Mouse (Mus musculus): Measurements from ENCODE around the gene Rrbp1. TPM values are rescaled to one million over a fixed set of nuclear protein-coding genes. Genes with fewer than 3 reads are reported as not detected.

The Rrbp1 gene
- total and polyA plus RNA-seq, 3 experiments: 39.7 to 85.3 (median 70.6) TPM

DNA sequence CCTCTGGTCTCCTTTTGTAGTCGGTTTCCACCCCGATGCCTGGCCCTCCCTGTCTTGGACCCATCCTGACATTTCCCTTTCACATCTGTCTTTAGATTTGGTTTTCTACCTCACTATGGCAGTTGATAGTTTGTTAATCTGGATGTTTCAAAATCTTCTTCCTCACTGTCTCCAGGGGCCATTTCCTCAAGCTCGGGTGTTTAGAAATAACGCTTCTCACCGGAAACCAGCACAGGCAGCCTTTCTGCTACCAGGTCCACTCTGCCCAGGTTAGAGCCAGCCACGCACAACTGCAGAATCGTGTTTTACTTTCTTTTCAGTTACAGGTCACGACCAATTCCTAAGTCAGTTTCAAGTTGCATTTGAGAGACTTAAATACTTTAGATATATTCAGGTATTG lies 76.6 kb downstream of the Rrbp1 start:
- H3K4me1 ChIP-seq (ENCODE audit: insufficient read depth, low read depth, low read length): no peaks in the 10 kb centered on the region
- TF ChIP-seq CTCF (IDR thresholded peaks at IDR 0.05; ENCODE audit: low read depth, low read length): no peak
- TF ChIP-seq GATA1 (IDR thresholded peaks at IDR 0.05; ENCODE audit: borderline replicate concordance, low read length): no peak
- no peak for TF ChIP-seq GATA2 (IDR thresholded peaks at IDR 0.05; ENCODE audit: borderline replicate concordance, low read depth, low read length)
- TF ChIP-seq TAL1 (conservative IDR thresholded peaks at IDR 0.05; ENCODE audit: low read depth, low read length): no peak
- TF ChIP-seq POLR2AphosphoS5 (IDR thresholded peaks at IDR 0.05; ENCODE audit: insufficient replicate concordance, low read depth, low read length): no peak
- peaks cover 9% of the 10 kb centered on the region for H3K36me3 ChIP-seq (replicated peaks)
- H3K27me3 ChIP-seq (ENCODE audit: insufficient read depth, low read length): no peaks in the 10 kb centered on the region
- H3K4me3 ChIP-seq (ENCODE audit: low read depth, low read length): no peak overlapping the region
- H3K9me3 ChIP-seq (replicated peaks): no peaks in the 10 kb centered on the region
- no peak for ATAC-seq (ENCODE audit: extremely low read depth, insufficient number of reproducible peaks, low FRiP score, poor library complexity, severe bottlenecking)
- no peak for DNase-seq (ENCODE audit: low spot score)

DNA sequence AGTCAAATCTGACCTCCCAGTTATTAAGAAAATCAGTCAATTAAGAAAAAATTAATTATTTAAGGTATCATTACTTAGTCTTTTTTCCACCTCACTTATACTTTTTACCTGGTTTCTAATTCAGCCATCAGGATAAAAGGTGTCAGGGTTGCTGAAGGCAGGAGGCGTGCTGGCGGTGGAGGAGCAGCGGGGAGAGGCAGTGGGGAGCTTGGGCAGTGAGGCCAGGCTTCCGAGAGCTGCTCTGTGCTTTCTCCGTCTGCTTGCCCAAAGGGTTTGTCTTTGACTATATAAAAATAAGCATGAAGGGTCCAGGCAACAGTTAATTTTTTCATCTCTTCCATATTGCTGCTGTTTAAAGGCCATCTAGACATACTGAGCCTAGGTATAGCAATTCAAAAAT lies 77.5 kb downstream of the Rrbp1 start:
- Histone ChIP-seq H3K9me3 (replicated peaks) (no peaks in the 10 kb centered on the region), H3K36me3 (replicated peaks) (peaks cover 2% of the 10 kb centered on the region), H3K4me1 (ENCODE audit: insufficient read depth, low read depth, low read length) (no peaks in the 10 kb centered on the region), H3K27me3 (ENCODE audit: insufficient read depth, low read length) (no peaks in the 10 kb centered on the region), H3K4me3 (ENCODE audit: low read depth, low read length) (no peak overlapping the region)
- ATAC-seq (ENCODE audit: extremely low read depth, insufficient number of reproducible peaks, low FRiP score, poor library complexity, severe bottlenecking): no peak
- TF ChIP-seq GATA1 (IDR thresholded peaks at IDR 0.05; ENCODE audit: borderline replicate concordance, low read length) (no peak), TAL1 (conservative IDR thresholded peaks at IDR 0.05; ENCODE audit: low read depth, low read length) (no peak), CTCF (IDR thresholded peaks at IDR 0.05; ENCODE audit: low read depth, low read length) (no peak), GATA2 (IDR thresholded peaks at IDR 0.05; ENCODE audit: borderline replicate concordance, low read depth, low read length) (no peak), POLR2AphosphoS5 (IDR thresholded peaks at IDR 0.05; ENCODE audit: insufficient replicate concordance, low read depth, low read length) (no peak)
- no peak for DNase-seq (ENCODE audit: low spot score)

DNA sequence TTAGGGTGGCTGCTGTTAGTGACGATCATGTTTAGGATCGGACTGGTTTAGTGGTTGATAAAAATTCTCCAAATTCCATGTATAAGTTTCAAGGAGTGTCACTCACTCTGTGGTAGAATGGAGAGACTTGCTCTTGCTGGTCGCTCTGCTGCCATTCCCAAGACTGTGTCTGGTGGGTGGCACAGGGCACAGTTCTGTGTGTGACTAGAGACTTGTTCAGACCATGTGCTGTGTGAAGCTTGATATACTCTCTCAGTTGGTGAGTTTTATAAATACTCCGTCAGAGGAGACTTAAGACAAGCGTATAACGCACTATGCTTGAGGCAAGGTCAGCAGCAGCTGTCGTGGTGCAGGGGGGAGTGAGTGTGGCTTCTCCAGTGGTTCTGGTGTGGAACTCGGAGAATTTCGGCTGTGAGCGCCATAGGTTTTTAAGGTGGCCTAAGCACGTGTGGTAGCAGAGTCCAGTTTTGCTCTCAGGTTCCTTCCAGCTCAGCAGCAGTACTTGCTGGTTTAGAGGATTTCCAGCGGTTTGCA lies 78.7 kb downstream of the Rrbp1 start:
- no peaks in the 10 kb centered on the region for H3K9me3 ChIP-seq (replicated peaks)
- no peaks in the 10 kb centered on the region for H3K36me3 ChIP-seq (replicated peaks)
- H3K4me1 ChIP-seq (ENCODE audit: insufficient read depth, low read depth, low read length): no peaks in the 10 kb centered on the region
- no peak for TF ChIP-seq TAL1 (conservative IDR thresholded peaks at IDR 0.05; ENCODE audit: low read depth, low read length)
- TF ChIP-seq CTCF (IDR thresholded peaks at IDR 0.05; ENCODE audit: low read depth, low read length): no peak
- TF ChIP-seq GATA1 (IDR thresholded peaks at IDR 0.05; ENCODE audit: borderline replicate concordance, low read length): no peak
- TF ChIP-seq GATA2 (IDR thresholded peaks at IDR 0.05; ENCODE audit: borderline replicate concordance, low read depth, low read length): no peak
- TF ChIP-seq POLR2AphosphoS5 (IDR thresholded peaks at IDR 0.05; ENCODE audit: insufficient replicate concordance, low read depth, low read length): no peak
- no peak for ATAC-seq (ENCODE audit: extremely low read depth, insufficient number of reproducible peaks, low FRiP score, poor library complexity, severe bottlenecking)
- DNase-seq (ENCODE audit: low spot score): no peak
- no peaks in the 10 kb centered on the region for H3K27me3 ChIP-seq (ENCODE audit: insufficient read depth, low read length)
- H3K4me3 ChIP-seq (ENCODE audit: low read depth, low read length): no peak overlapping the region

DNA sequence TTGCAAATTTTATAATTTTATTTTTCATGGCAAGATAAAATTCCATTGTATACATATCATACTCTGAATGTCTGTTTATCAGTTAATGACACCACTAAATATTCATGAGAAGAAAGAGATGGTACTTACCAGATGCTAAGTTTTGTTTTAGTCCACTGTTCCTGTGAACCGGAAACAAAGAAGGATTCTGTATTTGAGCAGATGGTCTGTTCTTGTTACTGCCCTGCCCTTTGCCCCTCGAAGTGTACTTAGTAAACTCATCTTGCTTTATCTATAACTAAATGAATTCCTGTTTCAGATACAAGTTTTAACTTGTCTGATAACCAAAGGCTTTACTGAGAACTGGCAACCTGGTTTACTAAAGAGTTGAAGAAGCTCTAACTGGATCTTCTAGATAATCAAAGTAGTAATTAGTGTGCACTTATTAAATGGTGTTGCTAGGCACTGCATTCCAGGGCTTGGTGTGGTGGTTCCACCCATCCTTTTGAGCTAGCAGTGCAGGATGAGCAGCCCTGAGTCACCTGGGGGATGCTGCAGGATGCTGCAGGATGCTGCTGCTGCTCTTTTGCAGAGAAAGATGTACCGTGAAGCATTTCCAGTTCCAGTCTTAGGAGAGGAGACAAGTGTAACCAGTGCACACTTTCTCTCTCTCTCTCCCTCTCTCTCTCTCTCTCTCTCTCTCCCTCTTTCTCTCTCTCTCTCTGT lies 81.3 kb downstream of the Rrbp1 start:
- no peaks in the 10 kb centered on the region for H3K27me3 ChIP-seq (ENCODE audit: insufficient read depth, low read length)
- no peak overlapping the region for H3K4me3 ChIP-seq (ENCODE audit: low read depth, low read length)
- no peak for ATAC-seq (ENCODE audit: extremely low read depth, insufficient number of reproducible peaks, low FRiP score, poor library complexity, severe bottlenecking)
- no peaks in the 10 kb centered on the region for H3K4me1 ChIP-seq (ENCODE audit: insufficient read depth, low read depth, low read length)
- TF ChIP-seq CTCF (IDR thresholded peaks at IDR 0.05; ENCODE audit: low read depth, low read length) (no peak), POLR2AphosphoS5 (IDR thresholded peaks at IDR 0.05; ENCODE audit: insufficient replicate concordance, low read depth, low read length) (no peak)
- no peaks in the 10 kb centered on the region for H3K36me3 ChIP-seq (replicated peaks)
- DNase-seq (ENCODE audit: low spot score): no peak
- H3K9me3 ChIP-seq (replicated peaks): no peaks in the 10 kb centered on the region

DNA sequence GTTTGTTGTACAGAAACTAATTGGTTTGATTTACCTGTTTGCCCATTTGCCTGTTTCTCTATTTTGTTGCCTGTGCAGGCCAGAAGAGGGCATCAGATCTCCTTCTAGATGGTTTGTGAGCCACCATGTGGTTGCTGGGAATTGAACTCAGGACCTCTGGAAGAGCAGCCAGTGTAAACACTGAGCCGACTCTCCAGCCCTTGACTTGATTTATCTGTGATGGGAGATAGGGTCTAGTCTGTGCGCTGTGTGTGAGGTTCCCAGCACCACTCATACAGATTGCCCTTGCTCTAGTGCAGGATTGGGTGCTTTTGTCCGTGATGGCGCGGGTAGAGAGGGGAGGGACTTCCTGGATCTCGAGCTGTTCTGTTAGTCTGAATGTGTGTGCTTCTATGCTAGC lies 85.2 kb downstream of the Rrbp1 start:
- DNase-seq (ENCODE audit: low spot score): no peak
- ATAC-seq (ENCODE audit: extremely low read depth, insufficient number of reproducible peaks, low FRiP score, poor library complexity, severe bottlenecking): no peak
- Histone ChIP-seq H3K4me3 (ENCODE audit: low read depth, low read length) (no peak overlapping the region), H3K27me3 (ENCODE audit: insufficient read depth, low read length) (no peaks in the 10 kb centered on the region), H3K9me3 (replicated peaks) (no peaks in the 10 kb centered on the region), H3K36me3 (replicated peaks) (peaks cover 2% of the 10 kb centered on the region), H3K4me1 (ENCODE audit: insufficient read depth, low read depth, low read length) (no peaks in the 10 kb centered on the region)
- TF ChIP-seq GATA2 (IDR thresholded peaks at IDR 0.05; ENCODE audit: borderline replicate concordance, low read depth, low read length) (no peak), CTCF (IDR thresholded peaks at IDR 0.05; ENCODE audit: low read depth, low read length) (no peak), TAL1 (conservative IDR thresholded peaks at IDR 0.05; ENCODE audit: low read depth, low read length) (no peak), GATA1 (IDR thresholded peaks at IDR 0.05; ENCODE audit: borderline replicate concordance, low read length) (no peak), POLR2AphosphoS5 (IDR thresholded peaks at IDR 0.05; ENCODE audit: insufficient replicate concordance, low read depth, low read length) (no peak)

DNA sequence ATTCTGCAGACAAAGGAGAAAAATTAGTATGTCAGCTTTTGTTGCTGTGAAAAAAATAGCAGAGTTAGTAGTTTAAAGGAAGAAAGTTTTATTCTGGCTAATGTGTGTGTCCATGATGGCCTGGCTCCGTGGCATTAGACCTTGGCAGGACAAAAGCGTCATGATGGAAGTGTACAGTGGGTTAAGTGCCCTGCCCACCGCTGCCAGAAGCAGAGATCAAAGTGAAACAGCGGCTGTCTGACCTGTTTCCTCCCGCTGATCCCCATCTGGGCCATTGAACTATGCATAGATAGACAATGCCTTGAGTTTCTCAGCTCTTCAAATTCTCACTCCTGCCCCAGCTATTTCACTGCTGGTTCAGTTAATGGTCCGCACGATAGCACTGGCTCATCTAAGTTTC lies 87.0 kb downstream of the Rrbp1 start:
- no peak overlapping the region for H3K4me3 ChIP-seq (ENCODE audit: low read depth, low read length)
- peaks cover 2% of the 10 kb centered on the region for H3K36me3 ChIP-seq (replicated peaks)
- H3K27me3 ChIP-seq (ENCODE audit: insufficient read depth, low read length): no peaks in the 10 kb centered on the region
- no peak for ATAC-seq (ENCODE audit: extremely low read depth, insufficient number of reproducible peaks, low FRiP score, poor library complexity, severe bottlenecking)
- H3K9me3 ChIP-seq (replicated peaks): no peaks in the 10 kb centered on the region
- no peak for DNase-seq (ENCODE audit: low spot score)
- no peak for TF ChIP-seq POLR2AphosphoS5 (IDR thresholded peaks at IDR 0.05; ENCODE audit: insufficient replicate concordance, low read depth, low read length)
- TF ChIP-seq CTCF (IDR thresholded peaks at IDR 0.05; ENCODE audit: low read depth, low read length): no peak
- no peak for TF ChIP-seq TAL1 (conservative IDR thresholded peaks at IDR 0.05; ENCODE audit: low read depth, low read length)
- TF ChIP-seq GATA2 (IDR thresholded peaks at IDR 0.05; ENCODE audit: borderline replicate concordance, low read depth, low read length): no peak
- TF ChIP-seq GATA1 (IDR thresholded peaks at IDR 0.05; ENCODE audit: borderline replicate concordance, low read length): no peak
- peaks cover 2% of the 10 kb centered on the region; the same call in 1 of the 2 replicates for H3K4me1 ChIP-seq (ENCODE audit: insufficient read depth, low read depth, low read length)
